Comparison of ENCODE assay signal across 18 mouse cellular contexts in genomic region chr1:130776645-130777044, GRCm38 (mm10). TPM values are rescaled to one million over a fixed set of nuclear protein-coding genes. Genes with fewer than 3 reads are reported as not detected.
DNase-seq lines count a peak whose midpoint lies in the region; ATAC-seq and TF ChIP-seq lines count a peak whose summit lies in the region.
"Had no signal": no experiment of that assay in that cellular context is flagged by ENCODE, and none has a peak within 500 bp of the region (broad histone marks: within the 10 kb centered on the region; RNA-seq: fewer than 3 reads in every experiment).

No protein-coding gene starts in this region.

- intact Hi-C loops in gastrocnemius, adult 2 months (cut with DNase I), result no loop called here

- no peaks in the 10 kb centered on the region for H3K27me3 ChIP-seq in lung, embryonic 14.5 days (ENCODE audit: insufficient read depth, low read length)
- H3K27me3 ChIP-seq: embryonic facial prominence, embryonic 15.5 days; forebrain, embryonic 15.5 days; limb, embryonic 15.5 days; midbrain, embryonic 13.5 days; neural tube, embryonic 12.5 days had no signal

- 67% methylated on average over 1 of the region's 1 CpGs for WGBS in lung, embryonic 14.5 days

- H3K9me3 ChIP-seq in lung, embryonic 14.5 days (ENCODE audit: low read depth, low read length), result no peaks in the 10 kb centered on the region
- H3K9me3 ChIP-seq: embryonic facial prominence, embryonic 15.5 days; forebrain, embryonic 15.5 days; limb, embryonic 15.5 days; midbrain, embryonic 13.5 days; neural tube, embryonic 12.5 days had no signal

- H3K4me2 ChIP-seq in lung, embryonic 14.5 days, result no peak overlapping the region
- H3K4me2 ChIP-seq: embryonic facial prominence, embryonic 15.5 days; forebrain, embryonic 15.5 days; limb, embryonic 15.5 days; midbrain, embryonic 13.5 days; neural tube, embryonic 12.5 days had no signal

- 0 out of 2 replicates have a peak, but pooled peaks cover 4% of the 10 kb centered on the region for H3K4me1 ChIP-seq in lung, embryonic 14.5 days (ENCODE audit: insufficient read depth)
- H3K4me1 ChIP-seq: embryonic facial prominence, embryonic 15.5 days; forebrain, embryonic 15.5 days; limb, embryonic 15.5 days; neural tube, embryonic 12.5 days had no signal

- TF ChIP-seq CTCF in gastrocnemius, adult 2 months (IDR thresholded peaks at IDR 0.05), result peak; percentile 28; the same call in 1 of the 2 replicates
- peak; percentile 48 for TF ChIP-seq CTCF in lung, embryonic 14.5 days (IDR thresholded peaks at IDR 0.05; ENCODE audit: low read depth)

- no peak; the same call in 1 of the 2 replicates for ATAC-seq in lung, embryonic 14.5 days (ENCODE audit: insufficient read depth)
- ATAC-seq in megakaryocyte-erythroid progenitor cell, adult 5-6 weeks (replicated peaks; ENCODE audit: low FRiP score, low TSS enrichment, poor library complexity, severe bottlenecking), result peak; percentile 79
- ATAC-seq in frontal cortex, adult (ENCODE audit: low TSS enrichment), result no peak
- ATAC-seq: forebrain, embryonic 15.5 days; midbrain, embryonic 13.5 days had no signal

- H3K4me3 ChIP-seq in gastrocnemius, adult 2 months, result no peak overlapping the region
- H3K4me3 ChIP-seq in lung, embryonic 14.5 days (ENCODE audit: low read depth, low read length), result no peak overlapping the region
- H3K4me3 ChIP-seq: embryonic facial prominence, embryonic 15.5 days; forebrain, embryonic 15.5 days; limb, embryonic 15.5 days; midbrain, embryonic 13.5 days; neural tube, embryonic 12.5 days had no signal

- no peak overlapping the region for H3K9ac ChIP-seq in lung, embryonic 14.5 days
- H3K9ac ChIP-seq: embryonic facial prominence, embryonic 15.5 days; forebrain, embryonic 15.5 days; limb, embryonic 15.5 days; midbrain, embryonic 13.5 days; neural tube, embryonic 12.5 days had no signal

- H3K36me3 ChIP-seq in lung, embryonic 14.5 days (ENCODE audit: insufficient read depth), result no peaks in the 10 kb centered on the region
- H3K36me3 ChIP-seq: embryonic facial prominence, embryonic 15.5 days; forebrain, embryonic 15.5 days; limb, embryonic 15.5 days; midbrain, embryonic 13.5 days; neural tube, embryonic 12.5 days had no signal

- H3K27ac ChIP-seq in gastrocnemius, adult 2 months, result no peak overlapping the region
- no peak overlapping the region for H3K27ac ChIP-seq in lung, embryonic 14.5 days (ENCODE audit: low read depth)
- H3K27ac ChIP-seq: embryonic facial prominence, embryonic 15.5 days; forebrain, embryonic 15.5 days; limb, embryonic 15.5 days; midbrain, embryonic 13.5 days; neural tube, embryonic 12.5 days had no signal

- no peak for DNase-seq in gastrocnemius, adult 2 months
- no peak for DNase-seq in gastrocnemius, postnatal 25 days
- DNase-seq in lung, embryonic 14.5 days, result no peak
- no peak for DNase-seq in lung, postnatal 14 days
- DNase-seq in adipocyte (ENCODE audit: low spot score), result peak; percentile 32
- no peak for DNase-seq in thymus, postnatal 36 days
- DNase-seq: heart, adult 11 months; kidney, postnatal 10 days; layer of hippocampus, postnatal 36 days; thymus, postnatal 4 days had no signal

RNA-seq across cellular contexts. Expression of gene Fcamr, which starts 24.1 kb away (rescaled TPM):
- under 1 TPM in 1 of 2 experiments, not detected in 1; 0.14 TPM for total RNA-seq in gastrocnemius, adult 2 months (2021)
- not detected for total RNA-seq in gastrocnemius, postnatal 25 days (2021)
- polyA plus RNA-seq in lung, embryonic 14.5 days (2014; fragmentation: Nextera tagmentation; extraction: Ambion mirVana), result not detected in 2 replicates
- not detected in 2 replicates for total RNA-seq in megakaryocyte-erythroid progenitor cell, adult 5-6 weeks (2014; fragmentation: Nextera tagmentation)
- not detected in 2 replicates for total RNA-seq in megakaryocyte-erythroid progenitor cell, adult 5-6 weeks (2017)
- total RNA-seq: hematopoietic stem cell, adult 5-6 weeks; layer of hippocampus, postnatal 36 days had no signal
- polyA plus RNA-seq: forebrain, embryonic 15.5 days; midbrain, embryonic 13.5 days; neural tube, embryonic 12.5 days had no signal

RNA-seq across cellular contexts. Expression of gene AA986860, which starts 44.9 kb away (rescaled TPM):
- total RNA-seq in gastrocnemius, adult 2 months (2021), result under 1 TPM; 0.20 to 0.43 TPM
- under 1 TPM; 0.31 to 0.38 TPM for total RNA-seq in gastrocnemius, postnatal 25 days (2021)
- 7.8 TPM in 2 replicates for polyA plus RNA-seq in lung, embryonic 14.5 days (2014; fragmentation: Nextera tagmentation; extraction: Ambion mirVana)
- total RNA-seq in megakaryocyte-erythroid progenitor cell, adult 5-6 weeks (2014; fragmentation: Nextera tagmentation), result 0.66 and 1.5 TPM in 2 replicates
- total RNA-seq in megakaryocyte-erythroid progenitor cell, adult 5-6 weeks (2017), result 0.50 and 0.94 TPM in 2 replicates

RNA-seq across cellular contexts. Expression of gene Pfkfb2, which starts 47.6 kb away (rescaled TPM):
- 10 to 100 TPM; 11.6 to 15.5 TPM for total RNA-seq in gastrocnemius, adult 2 months (2021)
- total RNA-seq in gastrocnemius, postnatal 25 days (2021), result 10 to 100 TPM; 14.3 to 18.5 TPM
- 6.5 and 7.2 TPM in 2 replicates for polyA plus RNA-seq in lung, embryonic 14.5 days (2014; fragmentation: Nextera tagmentation; extraction: Ambion mirVana)
- 22.6 and 26.7 TPM in 2 replicates for total RNA-seq in megakaryocyte-erythroid progenitor cell, adult 5-6 weeks (2014; fragmentation: Nextera tagmentation)
- total RNA-seq in megakaryocyte-erythroid progenitor cell, adult 5-6 weeks (2017), result 16.0 and 18.3 TPM in 2 replicates

RNA-seq across cellular contexts. Expression of gene Pigr, which starts 49.8 kb away (rescaled TPM):
- total RNA-seq in gastrocnemius, adult 2 months (2021), result not detected
- not detected for total RNA-seq in gastrocnemius, postnatal 25 days (2021)
- not detected in 2 replicates for polyA plus RNA-seq in lung, embryonic 14.5 days (2014; fragmentation: Nextera tagmentation; extraction: Ambion mirVana)
- not detected in 2 replicates for total RNA-seq in megakaryocyte-erythroid progenitor cell, adult 5-6 weeks (2014; fragmentation: Nextera tagmentation)
- total RNA-seq in megakaryocyte-erythroid progenitor cell, adult 5-6 weeks (2017), result not detected in 2 replicates
- total RNA-seq: hematopoietic stem cell, adult 5-6 weeks; layer of hippocampus, postnatal 36 days had no signal
- polyA plus RNA-seq: forebrain, embryonic 15.5 days; midbrain, embryonic 13.5 days; neural tube, embryonic 12.5 days had no signal

RNA-seq across cellular contexts. Expression of gene Yod1, which starts 59.5 kb away (rescaled TPM):
- total RNA-seq in gastrocnemius, adult 2 months (2021), result 1 to 10 TPM; 3.7 to 4.1 TPM
- total RNA-seq in gastrocnemius, postnatal 25 days (2021), result 1 to 10 TPM; 3.2 TPM
- polyA plus RNA-seq in lung, embryonic 14.5 days (2014; fragmentation: Nextera tagmentation; extraction: Ambion mirVana), result 11.7 and 11.8 TPM in 2 replicates
- total RNA-seq in megakaryocyte-erythroid progenitor cell, adult 5-6 weeks (2014; fragmentation: Nextera tagmentation), result 14.4 and 15.9 TPM in 2 replicates
- total RNA-seq in megakaryocyte-erythroid progenitor cell, adult 5-6 weeks (2017), result 12.4 and 15.7 TPM in 2 replicates
